Comparison of ENCODE assay signal across 9 mouse cellular contexts in the genomic region with DNA sequence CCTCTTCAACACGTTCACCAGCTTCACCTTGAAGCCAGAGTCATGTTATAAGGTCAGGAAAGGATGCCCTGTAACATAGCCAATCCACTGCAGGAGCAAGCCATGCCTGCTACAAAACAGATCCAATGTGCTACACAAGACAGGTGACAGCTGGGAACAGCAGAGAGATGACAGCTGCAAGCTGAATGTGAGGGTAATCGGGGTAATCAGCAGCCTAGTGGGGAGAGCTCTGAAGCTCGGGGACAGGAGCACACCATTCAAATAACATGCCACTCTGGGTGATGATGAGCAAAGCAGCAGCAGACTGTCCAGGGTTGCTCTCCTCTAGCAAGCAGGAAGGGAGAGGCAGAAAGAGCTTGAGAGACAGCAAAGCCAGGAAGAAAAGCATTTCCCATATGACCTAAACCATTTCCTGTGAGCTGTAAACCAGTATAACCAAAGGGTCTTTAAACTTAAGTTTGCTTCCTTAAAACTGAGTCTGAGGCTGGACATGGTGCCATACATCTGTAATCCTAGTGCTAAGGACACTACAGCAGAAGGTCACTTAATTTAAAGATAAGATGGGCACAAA. TPM values are rescaled to one million over a fixed set of nuclear protein-coding genes. Genes with fewer than 3 reads are reported as not detected.
DNase-seq lines count a peak whose midpoint lies in the region; ATAC-seq and TF ChIP-seq lines count a peak whose summit lies in the region.
"Had no signal": no experiment of that assay in that cellular context is flagged by ENCODE, and none has a peak within 500 bp of the region (broad histone marks: within the 10 kb centered on the region; RNA-seq: fewer than 3 reads in every experiment).

No protein-coding gene starts in this region.

- WGBS in spleen, adult 2 months: 11% methylated on average over 3 of the region's 3 CpGs
- 51% methylated on average over 3 of the region's 3 CpGs for WGBS in forebrain, embryonic 12.5 days
- WGBS in liver, embryonic 13.5 days (ENCODE audit: insufficient replicate concordance): 37% methylated on average over 3 of the region's 3 CpGs

- peak overlapping the region; percentile 15 for H3K4me2 ChIP-seq in forebrain, embryonic 12.5 days
- peak overlapping the region; percentile 76 for H3K4me2 ChIP-seq in liver, embryonic 13.5 days
- H3K4me2 ChIP-seq: embryonic facial prominence, embryonic 15.5 days had no signal

- no peak for ATAC-seq in forebrain, embryonic 12.5 days (ENCODE audit: low FRiP score)
- no peak for ATAC-seq in liver, embryonic 13.5 days (ENCODE audit: low read depth)

- no peaks in the 10 kb centered on the region for H3K9me3 ChIP-seq in forebrain, embryonic 12.5 days
- H3K9me3 ChIP-seq in liver, embryonic 13.5 days (replicated peaks): no peaks in the 10 kb centered on the region
- H3K9me3 ChIP-seq: embryonic facial prominence, embryonic 15.5 days had no signal

- no peaks in the 10 kb centered on the region for H3K36me3 ChIP-seq in spleen, adult 2 months (ENCODE audit: control insufficient read depth, insufficient read depth, low read length)
- no peaks in the 10 kb centered on the region; the same call in 1 of the 2 replicates for H3K36me3 ChIP-seq in forebrain, embryonic 12.5 days (replicated peaks)
- peaks cover 20% of the 10 kb centered on the region for H3K36me3 ChIP-seq in liver, embryonic 13.5 days
- H3K36me3 ChIP-seq: embryonic facial prominence, embryonic 15.5 days had no signal

- H3K27me3 ChIP-seq in spleen, adult 2 months (ENCODE audit: control insufficient read depth, insufficient read depth, low read length): no peaks in the 10 kb centered on the region
- no peaks in the 10 kb centered on the region for H3K27me3 ChIP-seq in forebrain, embryonic 12.5 days
- H3K27me3 ChIP-seq in liver, embryonic 13.5 days: no peaks in the 10 kb centered on the region
- H3K27me3 ChIP-seq: embryonic facial prominence, embryonic 15.5 days had no signal

- no peak for TF ChIP-seq CTCF in spleen, adult 2 months (IDR thresholded peaks at IDR 0.05; ENCODE audit: extremely low read depth, insufficient read depth, insufficient read length, insufficient replicate concordance)
- no peak for TF ChIP-seq CTCF in gastrocnemius, adult 2 months (IDR thresholded peaks at IDR 0.05)

- no peak overlapping the region for H3K9ac ChIP-seq in forebrain, embryonic 12.5 days
- H3K9ac ChIP-seq in liver, embryonic 13.5 days: peak overlapping the region; percentile 74
- H3K9ac ChIP-seq: embryonic facial prominence, embryonic 15.5 days had no signal

- DNase-seq in spleen, adult 2 months (ENCODE audit: low read depth in 1 of 2, low spot score in 2 of 2): no peak
- DNase-seq in spleen, adult 12 weeks (ENCODE audit: low spot score): no peak
- no peak for DNase-seq in liver, embryonic 13.5 days
- DNase-seq in thymus, postnatal 25 days: peak; percentile 48
- no peak for DNase-seq in urinary bladder, postnatal 4 days (ENCODE audit: low spot score in 2 of 2)
- no peak for DNase-seq in gastrocnemius, adult 2 months
- no peak for DNase-seq in adrenal gland, postnatal 25 days

- intact Hi-C loops in gastrocnemius, adult 2 months (cut with DNase I): no loop called here

- peak overlapping the region; percentile 53 for H3K27ac ChIP-seq in spleen, adult 2 months (ENCODE audit: insufficient read depth, low read length)
- peak overlapping the region; percentile 42; the same call in 1 of the 2 replicates for H3K27ac ChIP-seq in forebrain, embryonic 12.5 days
- H3K27ac ChIP-seq in liver, embryonic 13.5 days: peak overlapping the region; percentile 72
- no peak overlapping the region for H3K27ac ChIP-seq in gastrocnemius, adult 2 months
- H3K27ac ChIP-seq: embryonic facial prominence, embryonic 15.5 days had no signal

- TF ChIP-seq POLR2A in spleen, adult 2 months (IDR thresholded peaks at IDR 0.05; ENCODE audit: low read depth, low read length): no peak

- no peak overlapping the region for H3K4me3 ChIP-seq in spleen, adult 2 months (ENCODE audit: extremely low read depth, insufficient read depth, insufficient read length)
- no peak overlapping the region for H3K4me3 ChIP-seq in forebrain, embryonic 12.5 days (replicated peaks)
- H3K4me3 ChIP-seq in liver, embryonic 13.5 days (replicated peaks): peak overlapping the region; percentile 89
- no peak overlapping the region for H3K4me3 ChIP-seq in gastrocnemius, adult 2 months
- H3K4me3 ChIP-seq: embryonic facial prominence, embryonic 15.5 days had no signal

- H3K4me1 ChIP-seq in spleen, adult 2 months (ENCODE audit: control insufficient read depth, insufficient read depth, insufficient read length): peaks cover 14% of the 10 kb centered on the region; the same call in 1 of the 2 replicates
- peaks cover 15% of the 10 kb centered on the region for H3K4me1 ChIP-seq in forebrain, embryonic 12.5 days
- H3K4me1 ChIP-seq in liver, embryonic 13.5 days (replicated peaks): peaks cover 70% of the 10 kb centered on the region
- H3K4me1 ChIP-seq: embryonic facial prominence, embryonic 15.5 days had no signal

RNA-seq across cellular contexts. Expression of gene Bard1, which starts 2.9 kb away (rescaled TPM):
- 1.6 and 2.2 TPM in 2 replicates for polyA plus RNA-seq in spleen, adult 2 months (2012; rRNA removed)
- 2.9 and 3.4 TPM in 2 replicates for polyA plus RNA-seq in forebrain, embryonic 12.5 days (2016; fragmentation: Nextera tagmentation; extraction: Ambion mirVana)
- polyA plus RNA-seq in liver, embryonic 13.5 days (2015; fragmentation: Nextera tagmentation; extraction: Ambion mirVana): 3.2 and 3.6 TPM in 2 replicates
- under 1 TPM; 0.10 to 0.11 TPM for total RNA-seq in gastrocnemius, adult 2 months (2021)
- total RNA-seq in adrenal gland, postnatal 25 days (2021): 2.5 and 2.7 TPM in 2 replicates
